In genomic region chr12:102757689-102758402, GRCm38 (mm10) we compare ENCODE assay signal across 1 mouse cellular context.
TF ChIP-seq lines count a peak whose summit lies in the region.

TSS of gene Gm28051 (minus strand) at chr12:102757765.
TSS of gene Gon7 (minus strand) at chr12:102757803.
TSS of gene Ubr7 (plus strand) at chr12:102757967.

TF ChIP-seq in MEL, 35 proteins besides CTCF, POLR2A, EP300 and RAD21 (continued from another document):
- TF ChIP-seq MAZ (IDR thresholded peaks at IDR 0.05; ENCODE audit: low read depth, low read length), result peak; percentile 92
- peak; percentile 83 for TF ChIP-seq NELFE (IDR thresholded peaks at IDR 0.05; ENCODE audit: low read depth, low read length)
- TF ChIP-seq ZNF384 (IDR thresholded peaks at IDR 0.05; ENCODE audit: low read depth, low read length), result no peak
- no peak for TF ChIP-seq ZKSCAN1 (IDR thresholded peaks at IDR 0.05; ENCODE audit: low read depth, low read length)
- peak; percentile 94 for TF ChIP-seq ELF1 (IDR thresholded peaks at IDR 0.05; ENCODE audit: low read depth, low read length)
- TF ChIP-seq TBP (IDR thresholded peaks at IDR 0.05; ENCODE audit: low read depth, low read length), result peak; percentile 57; the same call in 1 of the 2 replicates
- TF ChIP-seq HCFC1 (IDR thresholded peaks at IDR 0.05; ENCODE audit: low read depth, low read length), result peak; percentile 95
- TF ChIP-seq CHD2 (IDR thresholded peaks at IDR 0.05; ENCODE audit: low read length), result peak; percentile 25; the same call in 1 of the 2 replicates
- peak; percentile 77; the same call in 1 of the 2 replicates for TF ChIP-seq KAT2A (conservative IDR thresholded peaks at IDR 0.05; ENCODE audit: low read depth, low read length)
- no peak for TF ChIP-seq GATA1 (IDR thresholded peaks at IDR 0.05; ENCODE audit: low read depth, low read length)
- peak; percentile 80; the same call in 1 of the 2 replicates for TF ChIP-seq E2F4 (IDR thresholded peaks at IDR 0.05; ENCODE audit: borderline replicate concordance, low read depth, low read length)
- 0 out of 2 replicates have a peak, but pooled peaks have one; percentile 14 for TF ChIP-seq ETS1 (IDR thresholded peaks at IDR 0.05; ENCODE audit: low read depth, low read length)
- TF ChIP-seq MYB (IDR thresholded peaks at IDR 0.05; ENCODE audit: low read depth, low read length), result no peak
- no peak for TF ChIP-seq MEF2A (IDR thresholded peaks at IDR 0.05; ENCODE audit: extremely low read depth, insufficient replicate concordance, low read depth, low read length, poor library complexity, severe bottlenecking)
- TF ChIP-seq SMC3 (IDR thresholded peaks at IDR 0.05; ENCODE audit: low read depth, low read length), result no peak
- TF ChIP-seq USF2 (IDR thresholded peaks at IDR 0.05; ENCODE audit: borderline replicate concordance in 1 of 2, insufficient read depth in 1 of 2, low read depth in 1 of 2, low read length in 2 of 2), result no peak
